Mouse (Mus musculus): ENCODE results near the gene Slc8b1.

GRCm38 (mm10) chr5:120571056-120571740 is 60.2 kb downstream of the Slc8b1 start:
- TF ChIP-seq POLR2A (IDR thresholded peaks at IDR 0.05; ENCODE audit: control insufficient read depth, low read depth, low read length), result no peak
- no peak for TF ChIP-seq CTCF (IDR thresholded peaks at IDR 0.05; ENCODE audit: control insufficient read depth, insufficient read depth, insufficient replicate concordance, low read depth, low read length)

Measured in testis, adult 2 months (tissue).